Mouse (Mus musculus): ENCODE measurements around the gene Phf1. TPM values are rescaled to one million over a fixed set of nuclear protein-coding genes. Genes with fewer than 3 reads are reported as not detected.

Gene Phf1
- total RNA-seq, 2 experiments from 2014 or later = 8.2 to 11.3 TPM

- DNase-seq (ENCODE audit: low spot score) = no peak
Observed at GRCm38 (mm10) chr17:26933419-26933818, 567 bp downstream of the Phf1 start.

- DNase-seq (ENCODE audit: low spot score) = no peak
Observed at GRCm38 (mm10) chr17:26933885-26934827, 1.3 kb downstream of the Phf1 start.

- DNase-seq (ENCODE audit: low spot score) = no peak
Observed at GRCm38 (mm10) chr17:26935027-26935426, 2.2 kb downstream of the Phf1 start.

GRCm38 (mm10) chr17:26936453-26936852 lies 3.6 kb downstream of the Phf1 start:
- DNase-seq (ENCODE audit: low spot score) = no peak

GRCm38 (mm10) chr17:26936921-26937695 lies 4.3 kb downstream of the Phf1 start:
- DNase-seq (ENCODE audit: low spot score) = no peak

GRCm38 (mm10) chr17:26937883-26938695 lies 5.2 kb downstream of the Phf1 start:
- DNase-seq (ENCODE audit: low spot score) = no peak

- DNase-seq (ENCODE audit: low spot score) = no peak
Observed at GRCm38 (mm10) chr17:26938731-26939130, 5.9 kb downstream of the Phf1 start.

GRCm38 (mm10) chr17:26939178-26939972 lies 6.5 kb downstream of the Phf1 start, which contains the start of gene Cuta:
Gene Cuta, minus strand, starts transcription at chr17:26939569.
- peak; percentile 100 for DNase-seq (ENCODE audit: low spot score)

GRCm38 (mm10) chr17:26939973-26940300 lies 7.1 kb downstream of the Phf1 start:
- no peak for DNase-seq (ENCODE audit: low spot score)

GRCm38 (mm10) chr17:26941031-26941789 lies 8.4 kb downstream of the Phf1 start, which contains the start of gene Syngap1:
Gene Syngap1, plus strand, starts transcription at chr17:26941253.
- no peak for DNase-seq (ENCODE audit: low spot score)

GRCm38 (mm10) chr17:26941841-26942570 lies 9.2 kb downstream of the Phf1 start:
- DNase-seq (ENCODE audit: low spot score) = no peak

GRCm38 (mm10) chr17:26945824-26946495 lies 13.1 kb downstream of the Phf1 start:
- DNase-seq (ENCODE audit: low spot score) = no peak

- peak; percentile 84 for DNase-seq (ENCODE audit: low spot score)
Observed at GRCm38 (mm10) chr17:26946567-26946966, 13.7 kb downstream of the Phf1 start.

- no peak for DNase-seq (ENCODE audit: low spot score)
Observed at GRCm38 (mm10) chr17:26947231-26948100, 14.6 kb downstream of the Phf1 start.

GRCm38 (mm10) chr17:26948316-26949050 lies 15.6 kb downstream of the Phf1 start:
- no peak for DNase-seq (ENCODE audit: low spot score)

GRCm38 (mm10) chr17:26949051-26949577 lies 16.3 kb downstream of the Phf1 start:
- DNase-seq (ENCODE audit: low spot score) = no peak

- DNase-seq (ENCODE audit: low spot score) = no peak
Observed at GRCm38 (mm10) chr17:26949866-26950265, 17.0 kb downstream of the Phf1 start.

Measured in gastrocnemius, adult 18-20 months (tissue).